Mouse (Mus musculus) heart, adult 2 months (tissue): ENCODE data around the gene Map2k5.

Source experiments
- CTCF ChIP-seq: fragments of 200-600 bp; IDR thresholded peaks from 2 replicates; pipeline ENCODE4 v1.8.1; 2022; ENCODE audit warnings: antibody characterized with exemption, mild to moderate bottlenecking, moderate library complexity
- POLR2A ChIP-seq: fragments of 200-500 bp; IDR thresholded peaks from 2 replicates; pipeline ENCODE4 v1.6.1; 2011; ENCODE audit warnings: mild to moderate bottlenecking, low read depth, low read length, control low read depth; ENCODE audit not compliant: insufficient read depth

GRCm38 (mm10) chr9:63201376-63202323 is 176.1 kb downstream of the Map2k5 start:
- TF ChIP-seq CTCF (0 out of 2 replicates have a peak, but pooled peaks have one; percentile 8), POLR2A (no peak)
